Mouse (Mus musculus): ENCODE data around the gene Tmeff2.

Tmeff2 gene

DNA sequence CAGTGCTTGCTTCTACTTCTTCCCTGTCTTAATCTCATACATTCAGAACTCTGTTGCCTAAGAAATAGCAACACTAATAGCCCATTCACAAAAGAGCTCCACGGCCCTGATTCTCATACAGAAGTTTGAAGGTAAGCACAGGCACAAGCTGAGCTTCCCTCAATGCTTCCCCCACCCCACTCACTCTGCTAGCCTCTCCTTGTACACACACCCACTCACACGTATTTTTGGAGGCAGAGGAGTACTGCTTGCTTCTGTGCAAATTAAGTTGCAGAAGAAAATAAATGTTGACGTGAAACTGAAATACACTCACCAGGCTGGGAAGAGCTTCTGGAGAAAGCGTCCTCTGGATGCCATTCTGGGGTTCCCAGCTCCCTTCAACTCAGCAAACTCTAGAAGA, 80.1 kb downstream of the Tmeff2 start:
- DNase-seq = no peak

DNA sequence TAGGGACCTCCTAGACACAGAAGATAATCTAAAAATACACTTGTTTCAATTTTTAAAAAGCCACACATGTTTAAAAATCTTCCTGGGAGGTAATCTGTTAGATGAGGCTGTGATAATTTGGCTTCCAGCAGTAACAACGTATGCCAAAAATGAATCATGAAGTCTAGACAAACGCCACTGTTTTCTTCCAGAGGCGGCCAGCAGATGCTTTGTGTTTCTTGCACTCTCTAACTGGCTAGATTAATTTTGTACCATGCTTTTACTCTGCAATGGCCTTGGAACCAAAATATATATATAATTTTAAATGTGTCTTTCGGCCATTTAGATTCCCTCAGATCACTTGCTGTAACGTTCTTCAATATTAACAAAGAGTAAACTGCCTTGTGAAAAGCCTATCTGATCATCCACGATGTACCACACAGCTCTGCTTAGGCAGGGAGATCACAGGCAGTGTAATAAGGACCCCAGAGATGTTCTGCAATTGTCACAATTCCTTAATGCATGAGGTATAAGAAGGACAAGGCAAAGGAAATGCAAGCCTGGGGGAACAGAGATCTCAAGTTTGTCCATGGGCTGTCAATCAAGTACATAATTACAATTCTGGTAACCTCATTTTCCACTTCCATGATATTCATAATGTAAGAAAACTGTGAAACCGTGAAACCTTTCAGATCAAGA, 80.8 kb downstream of the Tmeff2 start:
- peak; percentile 53 for DNase-seq

DNA sequence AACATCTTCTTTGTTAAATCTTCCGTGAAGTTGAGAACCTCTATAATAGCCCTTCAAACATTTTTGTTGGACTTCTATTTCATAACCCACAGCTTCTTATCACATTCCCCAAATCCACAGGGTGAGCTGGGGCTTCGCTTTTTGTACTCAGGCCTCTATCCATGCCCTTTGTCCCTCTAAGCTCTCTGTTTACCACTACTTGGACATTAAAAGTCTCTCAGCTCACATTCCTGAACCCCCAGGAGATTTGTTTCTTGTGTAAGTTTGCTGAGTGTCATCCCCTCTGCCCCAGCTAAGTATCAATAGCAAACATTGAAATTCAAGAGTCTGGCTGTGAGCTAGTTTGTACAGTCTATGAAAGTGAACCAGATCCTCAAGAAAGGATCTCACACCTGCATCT, 90.2 kb downstream of the Tmeff2 start:
- no peak for DNase-seq

DNA sequence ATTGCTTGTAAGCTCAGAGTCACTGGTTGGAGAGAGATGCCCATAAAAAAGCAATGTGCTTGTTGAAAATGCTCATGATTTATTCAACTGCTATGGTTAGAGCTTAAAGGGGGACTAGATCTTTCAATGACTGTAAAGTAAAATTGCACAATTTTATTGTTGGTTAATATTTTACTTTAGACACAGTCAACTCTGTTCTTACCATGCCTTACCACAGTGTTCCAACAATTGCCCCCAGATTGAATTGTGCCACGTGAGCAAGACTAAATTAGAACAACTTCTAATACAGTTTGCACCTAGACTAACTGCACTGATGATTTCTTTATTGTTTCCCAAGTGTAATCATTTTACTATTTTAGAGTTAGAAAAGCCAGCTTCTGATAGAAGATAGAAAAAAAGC, 94.1 kb downstream of the Tmeff2 start:
- no peak for DNase-seq

DNA sequence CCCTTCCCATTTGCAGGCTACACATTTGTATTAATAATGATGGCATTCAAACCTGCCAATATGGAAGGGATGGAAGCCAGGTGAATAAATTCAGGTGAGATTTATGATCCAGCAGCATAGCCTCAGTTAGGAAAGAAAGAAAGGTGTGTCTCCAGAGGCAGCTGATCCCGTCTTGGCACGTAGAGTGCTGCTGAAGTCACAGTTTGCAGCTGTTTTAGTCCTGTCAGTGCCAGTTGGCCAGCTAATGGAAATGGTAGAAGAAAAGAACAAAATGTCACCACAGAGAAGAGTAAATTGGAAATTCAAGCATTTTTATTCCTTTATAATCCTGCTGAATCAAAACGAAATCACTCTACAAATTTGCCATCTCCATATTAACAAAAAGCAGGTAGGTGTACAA, 99.3 kb downstream of the Tmeff2 start:
- DNase-seq = no peak

DNA sequence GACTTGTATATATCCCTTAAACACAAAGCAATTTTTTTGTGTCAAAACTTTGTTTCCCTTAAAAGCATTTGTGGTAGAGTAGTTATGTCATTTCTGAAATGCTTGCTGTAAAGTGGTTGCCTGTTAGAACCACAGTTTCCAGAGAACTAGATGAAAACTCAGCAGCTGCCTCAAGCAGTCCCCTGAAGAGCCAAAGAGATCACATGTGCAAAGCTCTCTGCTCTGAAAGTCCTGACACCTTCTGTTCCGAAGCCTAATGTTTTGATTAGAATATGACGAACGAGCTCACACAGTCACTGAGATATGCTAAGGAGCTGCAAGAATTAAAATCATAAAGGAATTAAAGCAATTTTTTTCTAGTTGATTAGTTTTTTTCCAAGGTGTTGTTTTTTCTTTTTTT, 107.9 kb downstream of the Tmeff2 start:
- no peak for DNase-seq

DNA sequence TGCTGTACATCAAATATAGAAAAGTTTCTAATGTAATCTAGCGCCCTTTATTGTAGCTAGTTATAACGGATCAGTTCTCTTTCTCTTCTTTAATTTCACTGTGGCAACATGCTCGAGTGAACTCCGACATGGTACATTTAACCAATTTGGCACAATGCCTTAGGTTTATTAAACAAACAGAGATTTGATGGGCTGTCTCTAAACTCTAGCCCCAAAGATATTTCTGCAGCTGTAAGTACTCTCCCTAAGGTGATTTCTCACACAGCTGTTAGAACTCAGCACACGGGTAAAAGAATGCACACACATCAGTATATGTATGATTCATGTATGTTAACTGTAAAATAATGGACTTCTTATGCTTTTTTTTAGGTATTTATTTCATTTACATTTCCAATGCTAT, 139.8 kb downstream of the Tmeff2 start:
- no peak for DNase-seq

DNA sequence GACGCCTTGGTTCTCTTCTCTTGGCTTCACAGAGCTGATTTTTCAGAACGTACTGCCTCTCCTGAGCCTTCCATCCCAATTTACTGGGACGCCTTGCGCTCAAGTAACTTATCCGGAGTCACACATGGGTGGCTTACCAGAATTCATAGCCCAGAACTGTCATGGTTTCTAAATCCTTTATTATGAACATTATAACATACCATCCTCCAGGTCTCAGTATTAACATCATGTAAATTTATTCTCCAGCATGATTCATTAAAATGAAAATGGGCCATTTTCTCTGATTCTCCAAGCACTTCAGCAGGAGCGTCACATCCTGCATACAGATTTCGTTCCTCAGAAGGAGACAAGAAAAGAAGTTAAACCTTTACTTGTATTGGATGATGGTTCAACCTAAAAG, 144.4 kb downstream of the Tmeff2 start:
- DNase-seq = no peak

DNA sequence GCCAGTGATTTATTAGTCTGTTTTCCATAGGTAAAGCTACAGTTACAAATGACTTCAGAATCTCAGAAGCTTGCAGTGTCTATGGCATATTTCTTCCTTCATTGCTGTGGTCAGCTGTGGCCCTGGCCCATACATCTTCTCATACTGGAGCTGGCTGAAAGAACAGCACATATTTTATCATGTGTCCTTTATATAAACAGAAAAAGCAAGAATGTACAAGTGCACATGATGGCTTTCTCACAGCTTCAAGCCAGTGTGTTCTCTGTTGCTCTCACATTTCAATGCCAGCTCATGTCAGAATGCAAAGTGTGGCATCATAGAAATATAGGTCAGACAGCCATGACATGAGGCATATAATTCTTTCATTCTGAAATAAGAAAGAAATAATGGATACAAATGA, 164.1 kb downstream of the Tmeff2 start:
- DNase-seq = no peak

DNA sequence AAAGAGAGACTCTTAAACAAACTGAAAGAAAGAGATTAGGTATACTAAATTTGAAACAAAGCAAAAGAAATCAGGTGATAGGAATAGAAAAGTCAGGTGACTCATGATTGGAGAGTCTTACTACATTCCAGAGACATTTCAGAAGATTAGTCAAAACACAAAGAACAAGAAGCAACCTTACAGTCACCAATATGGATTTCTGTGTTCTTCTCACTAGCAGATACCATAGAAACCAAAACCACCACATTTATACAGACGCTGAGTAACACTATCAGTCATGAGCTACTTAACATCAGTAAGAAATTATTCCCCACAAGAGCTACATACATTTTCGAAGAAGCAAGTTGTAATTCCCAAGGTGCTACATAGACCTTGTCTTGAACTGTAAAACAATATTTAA, 165.2 kb downstream of the Tmeff2 start:
- DNase-seq = no peak

DNA sequence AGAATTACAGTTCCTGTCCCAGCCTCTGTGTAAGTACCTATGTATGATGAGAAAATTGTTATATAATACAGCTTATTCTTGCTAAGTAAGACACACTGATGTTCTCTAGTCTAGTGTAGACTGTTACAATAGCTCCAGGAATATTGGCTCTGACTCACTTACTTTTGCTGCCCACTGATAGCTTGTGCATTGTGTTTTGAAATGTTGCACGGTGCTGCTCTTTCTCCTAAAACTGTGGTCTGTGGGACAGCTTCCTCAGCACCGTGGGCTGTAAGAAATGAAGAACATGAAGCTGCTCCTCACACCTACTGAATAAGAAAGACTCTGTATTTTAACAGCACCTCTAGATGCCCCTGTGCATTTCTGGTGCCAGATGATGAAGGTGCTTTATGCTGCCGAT, 168.4 kb downstream of the Tmeff2 start:
- no peak for DNase-seq

DNA sequence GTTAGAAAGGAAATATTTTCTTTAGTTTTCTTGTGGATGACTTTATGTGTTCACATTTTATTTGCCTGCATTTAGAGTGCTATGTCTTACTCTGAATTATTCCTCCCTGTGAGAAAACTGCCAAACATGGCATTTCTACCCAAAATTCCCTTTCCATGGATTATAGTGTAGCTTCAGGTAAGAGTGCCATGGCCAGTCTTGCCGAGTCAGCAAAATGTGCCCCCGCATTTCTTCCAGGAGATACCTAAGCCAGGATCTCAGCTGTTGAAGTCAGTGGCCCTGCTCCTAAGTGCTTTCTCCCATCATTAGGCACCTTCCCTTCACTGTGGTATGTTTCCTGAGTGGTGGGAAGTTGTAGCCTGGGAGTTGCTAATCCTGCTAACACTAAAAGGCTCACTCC, 168.8 kb downstream of the Tmeff2 start:
- DNase-seq = no peak

DNA sequence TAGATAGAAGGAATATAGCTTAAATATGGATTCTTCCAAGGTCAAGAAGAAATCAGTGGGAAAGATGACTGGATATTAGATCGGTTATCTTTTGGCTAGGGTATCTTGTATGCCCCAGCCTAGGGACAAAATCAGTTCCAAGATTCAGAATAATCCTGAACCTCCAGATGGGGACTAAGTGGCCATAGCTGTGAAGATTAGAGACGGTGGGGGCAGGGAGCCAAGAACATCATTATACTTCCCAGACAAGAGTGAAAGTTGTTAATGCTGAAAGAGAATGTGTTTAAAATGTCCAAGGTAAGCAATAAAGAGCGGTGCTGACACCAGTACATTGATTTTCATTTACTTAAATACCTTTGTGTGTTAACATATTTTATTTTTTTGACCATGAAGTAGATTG, 173.6 kb downstream of the Tmeff2 start:
- DNase-seq = no peak

DNA sequence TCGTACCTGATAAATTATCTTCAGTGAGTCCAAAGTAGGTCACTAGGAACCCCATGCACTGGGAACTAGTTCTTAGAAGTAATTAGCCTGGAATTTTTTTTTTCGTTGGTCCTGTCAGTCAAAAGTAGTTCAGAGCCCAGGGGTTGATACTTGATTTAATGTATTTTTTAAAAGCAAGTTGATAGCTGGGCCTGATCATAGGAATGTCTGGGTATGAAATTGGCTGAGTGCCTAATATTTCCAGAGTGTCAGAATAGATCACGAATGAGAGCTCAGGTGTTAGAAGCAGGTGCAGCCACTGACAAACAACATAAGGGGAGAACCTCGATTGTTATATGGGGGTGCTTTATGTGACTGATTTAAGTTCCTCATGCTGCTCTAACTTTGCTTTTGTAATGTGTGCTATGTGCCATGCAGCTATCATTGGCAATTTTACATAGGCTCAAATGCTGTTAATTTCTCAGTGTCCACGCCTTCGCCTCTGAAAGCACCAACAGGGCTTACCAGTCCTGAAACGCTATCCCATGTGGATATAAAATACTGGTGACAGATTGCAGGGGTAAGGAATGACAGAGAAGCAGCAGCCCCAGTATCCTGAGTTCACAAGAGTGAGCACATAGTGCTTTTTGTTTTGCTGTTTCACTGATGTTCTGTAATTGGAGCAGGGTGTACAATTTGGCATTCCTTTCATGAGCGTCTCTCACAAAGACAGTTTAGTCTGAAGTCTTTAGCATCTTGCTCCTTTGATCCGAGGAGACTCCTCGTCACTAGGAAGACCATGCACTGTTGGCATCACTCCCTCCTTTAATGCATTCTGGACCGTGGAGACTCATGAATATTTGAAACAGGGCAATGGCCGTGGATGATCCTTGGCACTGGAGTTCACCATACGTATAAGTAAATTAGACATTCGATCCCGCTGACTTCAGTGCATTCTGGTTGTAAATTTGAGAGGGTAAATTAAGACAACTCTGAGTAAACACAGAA, 175.6 kb downstream of the Tmeff2 start:
- no peak for DNase-seq

DNA sequence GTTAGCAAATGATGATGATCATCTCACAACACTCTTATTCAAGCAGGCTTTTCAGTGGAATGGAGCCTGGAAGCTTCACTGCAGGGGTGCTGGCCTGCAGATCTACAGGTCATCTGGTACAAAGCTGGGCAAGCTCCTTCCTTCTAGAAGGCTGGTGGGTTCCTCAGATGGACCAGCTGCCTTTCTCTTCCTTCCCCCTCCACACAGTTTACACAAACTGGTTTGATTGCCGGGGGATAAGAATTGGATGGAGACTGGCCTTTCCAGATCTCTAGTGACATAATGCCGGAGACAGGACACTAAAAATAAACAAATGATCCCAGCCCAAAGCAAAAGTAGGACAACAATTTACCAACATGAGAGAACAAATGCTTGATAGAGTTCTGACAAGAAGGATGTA, 188.5 kb downstream of the Tmeff2 start:
- peak; percentile 60 for DNase-seq

DNA sequence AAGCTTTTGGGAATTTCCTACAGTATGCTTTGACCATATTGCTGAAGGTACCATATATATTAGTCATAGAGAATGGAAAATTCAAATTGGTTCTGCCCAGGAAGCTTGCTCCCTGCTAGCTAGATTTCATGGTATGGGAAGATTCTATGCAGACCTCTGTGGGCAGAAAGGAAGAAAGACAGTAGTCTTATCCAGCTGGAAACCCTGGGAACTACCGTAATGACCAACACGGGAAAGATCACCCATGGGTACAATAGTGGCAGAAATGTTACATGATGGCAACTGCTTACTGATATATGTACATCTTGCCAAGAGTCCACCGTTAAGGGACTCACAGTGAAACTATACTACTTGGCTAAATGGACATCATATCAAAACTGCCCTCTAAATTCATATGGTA, 189.4 kb downstream of the Tmeff2 start:
- DNase-seq = no peak

DNA sequence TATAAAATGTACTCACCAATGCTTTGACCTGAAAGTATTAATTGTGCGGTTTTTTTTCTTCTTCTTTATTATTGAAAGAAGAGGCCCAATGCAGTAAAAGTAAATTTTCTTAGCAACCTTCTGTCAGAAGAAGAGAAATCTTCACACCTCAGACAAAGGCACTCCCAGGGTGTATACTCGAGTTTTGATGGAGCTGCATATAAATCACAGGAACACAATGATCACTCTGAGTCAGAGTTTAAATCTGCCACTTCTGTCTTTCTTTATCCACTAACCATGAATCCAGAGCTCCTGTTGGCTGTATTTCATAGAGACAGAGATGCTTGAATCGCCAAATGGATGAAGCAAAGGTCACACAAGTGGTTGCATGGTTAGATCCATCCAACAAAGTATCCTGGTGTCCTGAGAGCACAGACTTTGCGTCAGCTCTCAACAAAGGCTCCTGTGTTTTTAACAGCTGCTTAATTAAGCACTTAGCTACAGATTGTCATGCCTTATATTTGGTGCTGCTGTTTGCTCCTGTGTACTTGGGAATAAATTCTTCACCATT, 189.8 kb downstream of the Tmeff2 start:
- no peak for DNase-seq

DNA sequence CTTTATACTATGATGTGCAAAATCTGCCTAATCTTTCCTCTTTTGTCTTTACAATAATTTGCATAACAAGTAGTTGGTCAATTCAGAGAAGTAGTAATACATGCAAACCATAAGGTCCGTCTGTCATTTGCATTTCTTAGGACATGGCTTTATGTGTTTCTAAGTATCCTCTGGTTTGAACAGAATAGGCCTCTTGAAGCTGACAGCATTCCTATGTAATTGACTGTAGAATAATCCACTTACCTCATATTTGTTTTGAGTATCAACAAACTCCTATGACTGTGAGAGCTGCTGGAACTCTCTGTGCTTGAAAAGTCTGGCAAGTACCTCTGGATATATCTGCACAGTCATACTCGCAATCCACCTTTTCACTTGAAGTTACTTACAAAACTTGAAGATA, 194.3 kb downstream of the Tmeff2 start:
- DNase-seq = peak; percentile 9

DNA sequence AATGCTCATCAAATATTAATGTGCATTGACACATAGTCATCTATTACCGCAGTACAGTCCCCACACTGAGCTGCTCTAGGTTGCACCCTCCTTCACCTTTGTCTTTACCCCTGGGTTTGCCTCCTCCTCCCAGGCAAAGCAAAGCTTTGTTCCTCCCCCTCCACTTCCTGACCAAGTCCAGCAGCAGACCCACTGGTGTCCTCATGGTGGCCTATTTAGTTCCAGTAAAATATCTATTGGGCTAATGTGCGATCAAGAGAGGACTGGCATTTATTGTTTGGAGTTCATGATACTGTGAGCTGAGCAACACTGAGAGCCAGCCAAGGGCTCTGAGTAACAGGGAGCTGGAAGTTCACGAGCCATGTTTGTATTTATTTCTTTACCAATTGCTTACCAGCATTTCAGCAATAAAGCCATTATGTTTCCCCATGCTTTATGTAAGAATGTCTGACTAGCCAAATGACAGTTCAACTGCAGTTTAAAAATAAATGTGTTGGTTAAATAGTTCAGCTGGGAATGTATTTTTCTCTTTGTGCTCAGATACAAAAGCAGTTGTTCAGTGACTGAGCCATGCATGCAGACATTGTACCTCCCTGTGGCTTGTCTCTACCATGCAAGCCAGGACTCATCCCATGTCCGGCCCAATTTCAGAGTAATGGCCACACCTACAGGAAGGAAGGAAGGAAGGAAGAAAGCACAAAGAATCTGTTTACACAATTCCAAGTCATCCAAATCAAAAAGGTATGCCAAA, 196.6 kb downstream of the Tmeff2 start:
- peak; percentile 30 for DNase-seq

DNA sequence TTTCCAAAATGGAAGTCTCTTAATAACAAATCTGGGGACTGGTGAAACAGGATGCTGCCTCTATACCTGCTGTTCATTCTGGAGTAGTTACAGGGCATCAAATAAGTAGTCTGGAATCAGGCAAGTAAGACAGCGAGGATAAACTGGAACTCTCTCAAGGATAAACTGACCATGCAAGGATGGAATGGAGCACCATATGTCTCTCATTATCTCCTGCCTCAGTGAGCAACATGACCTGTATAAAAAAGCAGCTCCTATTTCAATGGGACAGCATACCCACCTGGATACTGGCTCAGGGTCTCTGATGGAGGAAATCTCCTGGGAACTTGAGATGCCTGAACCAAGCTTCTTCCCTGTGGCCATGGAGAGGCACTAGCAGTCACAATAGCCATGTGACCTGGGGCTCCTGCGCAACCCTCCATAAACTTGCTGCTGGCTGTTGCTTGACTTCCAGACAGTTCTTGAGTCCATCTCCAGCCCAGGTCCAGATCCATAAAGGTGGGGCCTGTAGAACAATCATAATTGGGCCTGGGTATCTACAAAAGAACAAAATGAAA, 200.7 kb downstream of the Tmeff2 start:
- DNase-seq = no peak

DNA sequence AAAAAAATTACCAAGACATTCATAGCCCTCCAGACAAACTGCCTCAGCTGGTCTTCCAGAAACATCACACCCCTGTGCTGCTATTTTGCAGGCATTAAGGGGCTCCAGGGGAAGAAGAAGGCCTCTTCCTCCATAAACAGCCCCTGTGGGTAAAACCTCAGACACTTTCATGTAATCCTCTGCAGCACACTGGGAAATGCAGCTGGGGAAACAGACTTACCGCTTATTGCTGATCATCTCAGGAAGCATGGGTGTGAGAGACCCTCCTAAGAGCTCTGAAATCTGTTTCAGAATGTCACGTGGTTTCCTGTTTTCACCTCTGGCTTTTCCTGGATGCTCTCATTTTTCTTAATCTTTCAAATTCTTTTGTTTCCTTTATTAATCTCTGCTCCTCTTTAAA, 204.3 kb downstream of the Tmeff2 start:
- DNase-seq = no peak

DNA sequence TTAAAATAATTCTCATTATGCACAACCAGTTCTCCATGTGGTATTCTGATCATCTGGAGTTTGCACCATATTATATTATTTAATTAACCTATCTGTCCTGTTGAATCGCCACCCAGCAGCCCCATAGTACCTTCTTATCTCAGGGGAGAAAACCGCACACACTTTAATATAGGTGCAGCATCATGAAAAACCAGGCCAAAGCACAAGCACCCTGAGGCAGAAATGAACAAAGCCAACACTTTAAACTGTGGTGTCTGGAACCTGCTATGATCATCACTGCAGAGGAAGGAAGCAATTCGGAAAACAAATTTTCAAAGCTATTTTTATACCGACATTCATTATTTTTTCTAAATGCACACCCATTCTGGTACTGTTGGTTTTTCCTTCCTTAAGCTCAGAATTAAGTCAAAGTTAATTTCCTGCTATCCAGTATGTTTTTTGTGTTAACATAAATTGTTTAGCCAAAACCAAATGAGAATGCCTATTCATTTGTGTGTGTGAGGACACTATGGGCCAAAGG, 206.0 kb downstream of the Tmeff2 start:
- no peak for DNase-seq

DNA sequence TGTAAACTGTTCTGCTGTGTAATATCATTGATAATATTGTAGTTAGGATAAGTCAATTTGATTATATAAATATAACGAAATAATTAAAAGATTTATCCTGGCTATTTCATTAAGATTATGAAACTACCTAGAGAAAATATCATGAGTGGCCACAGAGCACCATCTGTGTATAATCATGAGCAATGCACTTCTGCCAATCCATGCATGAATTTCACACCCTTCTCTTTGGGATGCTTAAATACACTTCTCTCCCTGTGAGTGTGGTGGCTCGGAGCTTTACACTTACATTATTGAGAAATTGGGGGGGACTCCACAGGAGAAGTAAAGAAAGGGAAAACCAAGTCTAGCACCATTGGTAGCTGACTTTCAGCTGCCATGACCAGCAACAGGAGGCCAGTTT, 206.9 kb downstream of the Tmeff2 start:
- no peak for DNase-seq

All from lung, postnatal 36 days (tissue).